Mouse (Mus musculus): ENCODE results near the gene Utp18.
"Not testable (repeated sequence)": the region's sequence is repeated elsewhere in the genome, so short reads cannot be mapped to it uniquely, and the experiment has no call there.

Gene Utp18

DNA sequence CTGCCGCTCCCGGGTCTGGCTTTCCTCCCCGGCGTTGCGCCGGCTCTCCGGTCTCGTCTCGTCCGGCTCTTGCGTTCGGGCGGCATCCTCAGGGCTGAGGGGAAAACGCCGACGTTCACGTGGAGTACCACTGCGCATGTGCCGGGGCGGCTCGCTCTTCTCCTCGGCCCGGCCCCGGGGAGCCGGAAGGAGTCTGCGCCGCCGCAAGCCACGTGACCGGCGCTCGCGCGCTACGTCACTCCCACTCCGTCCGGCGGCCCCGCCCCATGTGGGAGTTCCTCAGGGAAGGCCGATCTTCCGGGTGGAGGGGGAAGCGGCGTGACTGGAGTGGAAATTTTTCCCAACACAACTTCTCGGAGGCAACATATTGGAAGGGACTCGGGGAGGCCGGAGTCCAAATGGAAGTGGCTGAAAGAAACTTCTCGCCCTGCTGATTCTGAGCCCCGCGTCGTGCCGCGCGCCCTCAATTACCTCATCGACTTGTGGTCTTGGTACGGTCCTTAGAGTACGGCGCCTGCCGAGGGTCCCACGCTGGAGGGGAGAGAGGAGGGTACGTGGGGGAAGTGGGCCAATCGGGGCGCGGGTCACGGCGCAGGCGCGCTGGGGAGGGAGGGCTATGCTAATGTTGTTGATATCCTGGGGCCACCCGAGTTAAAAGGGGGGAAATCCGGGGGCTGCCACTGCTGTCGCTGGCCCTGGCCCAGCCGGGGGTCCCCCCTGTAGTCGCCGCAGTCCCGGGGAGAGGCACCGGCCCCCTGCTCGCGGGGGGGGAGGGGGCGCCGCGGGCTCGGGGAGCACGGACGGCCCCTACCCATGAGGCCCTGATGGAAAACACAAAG is at the start of gene Utp18, which contains the start of gene Mbtd1:
TSS of gene Utp18 (minus strand) at position 195 of the 839 bp plus-strand sequence.
TSS of gene Mbtd1 (plus strand) at position 281 of the 839 bp plus-strand sequence.
- DNase-seq (ENCODE audit: low read depth in 2 of 2, low spot score in 2 of 2) = peak; percentile 98 to 99

- no peak for DNase-seq (ENCODE audit: low read depth in 2 of 2, low spot score in 2 of 2)
Observed at GRCm38 (mm10) chr11:93929106-93929505, 43.5 kb upstream of the Utp18 start.

- DNase-seq (ENCODE audit: low read depth in 2 of 2, low spot score in 2 of 2) = not testable (repeated sequence)
Observed at GRCm38 (mm10) chr11:93915019-93915418, 29.5 kb upstream of the Utp18 start.

- no peak for DNase-seq (ENCODE audit: low read depth in 2 of 2, low spot score in 2 of 2)
Observed at GRCm38 (mm10) chr11:93911603-93912002, 26.0 kb upstream of the Utp18 start.

- DNase-seq (ENCODE audit: low read depth in 2 of 2, low spot score in 2 of 2) = no peak
Observed at GRCm38 (mm10) chr11:93908829-93909228, 23.3 kb upstream of the Utp18 start.

- no peak for DNase-seq (ENCODE audit: low read depth in 2 of 2, low spot score in 2 of 2)
Observed at GRCm38 (mm10) chr11:93907839-93908238, 22.3 kb upstream of the Utp18 start.

DNA sequence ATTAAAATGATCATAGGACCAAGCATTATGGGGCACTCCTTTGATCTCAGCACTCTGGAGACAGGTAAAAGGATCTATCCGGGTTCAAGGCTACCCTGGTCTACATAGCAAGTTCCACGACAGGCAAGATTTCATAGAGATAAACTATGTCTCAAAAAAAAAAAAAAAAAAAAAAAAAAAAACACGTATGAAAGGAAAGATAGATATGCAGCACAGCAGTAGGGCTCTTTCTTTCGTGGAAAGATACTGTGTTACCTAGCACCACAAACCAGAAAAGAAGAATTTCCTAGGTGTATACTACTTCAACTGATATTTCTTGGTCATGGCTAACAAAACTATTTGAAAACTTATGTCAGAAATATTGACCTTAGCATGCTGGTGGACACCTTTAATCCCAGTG is 21.3 kb upstream of the Utp18 start:
- no peak for DNase-seq (ENCODE audit: low read depth in 2 of 2, low spot score in 2 of 2)

- DNase-seq (ENCODE audit: low read depth in 2 of 2, low spot score in 2 of 2) = no peak
Observed at GRCm38 (mm10) chr11:93897732-93898131, 12.2 kb upstream of the Utp18 start.

- no peak for DNase-seq (ENCODE audit: low read depth in 2 of 2, low spot score in 2 of 2)
Observed at GRCm38 (mm10) chr11:93887080-93887447, 1.5 kb upstream of the Utp18 start.

- peak; percentile 9 to 21 for DNase-seq (ENCODE audit: low read depth in 2 of 2, low spot score in 2 of 2)
Observed at GRCm38 (mm10) chr11:93886411-93887079, 979 bp upstream of the Utp18 start.

- DNase-seq (ENCODE audit: low read depth in 2 of 2, low spot score in 2 of 2) = peak; percentile 55 to 66
Observed at GRCm38 (mm10) chr11:93884901-93885571, 530 bp downstream of the Utp18 start.

DNA sequence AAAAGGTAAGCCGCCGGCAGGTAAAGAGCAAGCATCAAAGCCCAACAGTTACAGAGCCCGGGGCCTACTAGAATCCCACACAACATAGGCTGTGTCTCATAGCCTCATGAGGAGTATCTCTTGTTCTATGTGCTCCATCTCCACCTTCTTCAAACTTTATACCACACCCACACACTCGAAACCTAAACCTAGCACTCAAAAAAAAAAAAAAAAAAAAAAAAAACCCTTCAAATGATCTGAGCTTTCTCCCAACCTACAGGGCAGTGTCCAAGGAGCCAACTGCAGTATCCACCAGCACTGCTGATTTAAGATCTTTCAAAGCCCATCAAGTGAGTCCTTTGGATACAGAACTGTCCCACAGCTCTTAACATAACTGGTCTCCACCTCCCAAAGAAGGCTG is 1.5 kb downstream of the Utp18 start:
- DNase-seq (ENCODE audit: low read depth in 2 of 2, low spot score in 2 of 2) = no peak

DNA sequence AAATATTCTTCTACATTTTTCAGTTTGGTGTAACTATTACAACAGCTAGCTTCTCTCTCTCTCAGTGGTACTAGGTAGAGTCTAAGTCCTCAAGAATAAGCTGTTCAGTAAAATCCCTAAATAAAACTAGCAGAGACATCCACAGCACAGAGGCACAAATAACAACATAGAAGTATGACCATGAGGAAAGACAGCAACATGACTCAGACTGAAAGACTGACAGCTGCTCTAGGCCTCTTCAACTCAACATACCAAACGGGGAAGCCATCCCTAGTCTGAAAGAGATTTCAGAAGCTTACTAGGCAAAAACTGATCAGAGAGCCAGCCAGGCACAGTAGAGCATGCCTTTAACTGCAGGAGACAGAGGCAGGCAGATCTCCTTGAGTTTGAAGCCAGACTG is 22.9 kb downstream of the Utp18 start:
- DNase-seq (ENCODE audit: low read depth in 2 of 2, low spot score in 2 of 2) = no peak

- DNase-seq (ENCODE audit: low read depth in 2 of 2, low spot score in 2 of 2) = no peak
Observed at GRCm38 (mm10) chr11:93862045-93862623, 23.4 kb downstream of the Utp18 start.

- no peak for DNase-seq (ENCODE audit: low read depth in 2 of 2, low spot score in 2 of 2)
Observed at GRCm38 (mm10) chr11:93861193-93861592, 24.4 kb downstream of the Utp18 start.

DNA sequence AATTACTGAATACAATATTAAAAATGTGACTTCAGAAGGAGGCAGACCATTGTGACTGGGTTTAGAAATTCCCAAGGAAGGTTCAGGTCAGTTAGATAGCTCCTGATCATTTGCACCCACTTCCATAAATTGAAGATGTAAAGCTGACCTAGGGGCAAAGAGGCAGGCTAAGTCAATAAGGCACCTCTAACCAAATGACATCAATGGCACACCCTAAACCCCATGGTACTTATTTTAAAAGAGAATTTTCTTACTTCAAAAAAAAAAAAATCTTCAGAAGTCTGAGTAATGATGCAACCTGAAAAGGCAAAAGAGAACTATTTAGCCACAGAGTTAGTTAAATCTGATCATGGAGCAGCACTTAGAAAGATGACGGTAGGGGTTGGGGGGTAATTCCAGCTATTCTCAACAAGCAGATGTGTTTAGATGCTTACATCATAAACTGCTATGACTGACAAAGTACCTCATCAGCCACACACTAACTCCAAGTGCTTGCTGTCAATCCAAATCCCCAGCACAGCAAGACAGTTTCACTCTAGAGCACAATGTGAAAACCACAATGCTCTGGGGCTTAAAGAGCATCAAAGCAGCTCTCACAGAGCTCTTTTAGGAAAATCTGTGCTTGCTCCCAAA is 24.9 kb downstream of the Utp18 start:
- no peak for DNase-seq (ENCODE audit: low read depth in 2 of 2, low spot score in 2 of 2)

DNA sequence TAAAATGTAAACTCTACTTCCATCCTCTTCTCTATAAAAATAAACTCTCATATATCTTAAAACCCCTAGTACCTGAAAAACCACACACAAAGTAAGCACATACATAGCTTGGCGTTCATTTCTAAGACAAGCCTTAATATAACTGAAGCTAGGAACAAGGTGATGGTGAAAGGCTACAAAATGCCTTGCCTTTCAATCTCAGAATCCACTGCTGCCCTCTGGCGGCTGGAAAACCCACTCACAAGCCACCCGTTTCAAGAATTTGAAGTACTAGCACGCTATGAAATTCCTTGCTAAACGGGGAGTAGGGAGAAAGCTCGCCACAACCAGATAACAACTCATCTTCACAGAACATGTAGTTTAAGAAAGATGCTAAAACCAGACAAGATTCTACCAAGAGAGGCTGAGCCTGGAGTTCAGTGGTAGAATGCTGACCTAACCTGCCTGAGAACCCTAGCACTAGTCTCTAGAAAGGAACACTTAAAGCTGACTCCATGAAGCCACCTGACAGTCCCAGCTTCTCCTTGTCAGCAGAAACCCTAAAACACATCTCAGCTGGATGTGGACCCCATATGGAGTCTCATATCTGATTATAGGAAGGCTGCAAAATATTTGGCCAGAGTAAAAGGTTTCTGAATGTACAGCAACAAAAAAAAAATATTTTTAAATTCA is 29.1 kb downstream of the Utp18 start:
- DNase-seq (ENCODE audit: low read depth in 2 of 2, low spot score in 2 of 2) = peak; percentile 18 to 34

DNA sequence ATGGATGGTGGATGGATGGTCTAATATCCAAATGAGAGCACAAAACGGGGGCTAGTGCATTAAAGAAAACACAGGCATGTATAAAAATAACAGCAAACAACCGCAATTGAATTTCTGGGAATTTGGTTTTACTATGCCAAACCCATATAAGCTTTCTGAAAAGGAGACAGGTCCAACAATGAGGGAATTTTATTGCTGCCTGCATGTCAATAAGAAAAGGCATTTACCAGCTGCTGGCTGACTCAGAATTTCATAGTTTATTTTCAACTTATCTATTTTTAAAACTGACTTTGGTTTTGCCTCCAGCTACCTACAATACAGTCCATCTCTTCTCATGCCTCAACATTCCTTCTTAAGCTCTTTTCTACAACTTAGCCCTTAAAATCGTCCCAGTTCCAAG is 33.0 kb downstream of the Utp18 start:
- DNase-seq (ENCODE audit: low read depth in 2 of 2, low spot score in 2 of 2) = no peak

GRCm38 (mm10) chr11:93847342-93847741 is 38.2 kb downstream of the Utp18 start:
- DNase-seq (ENCODE audit: low read depth in 2 of 2, low spot score in 2 of 2) = no peak

DNA sequence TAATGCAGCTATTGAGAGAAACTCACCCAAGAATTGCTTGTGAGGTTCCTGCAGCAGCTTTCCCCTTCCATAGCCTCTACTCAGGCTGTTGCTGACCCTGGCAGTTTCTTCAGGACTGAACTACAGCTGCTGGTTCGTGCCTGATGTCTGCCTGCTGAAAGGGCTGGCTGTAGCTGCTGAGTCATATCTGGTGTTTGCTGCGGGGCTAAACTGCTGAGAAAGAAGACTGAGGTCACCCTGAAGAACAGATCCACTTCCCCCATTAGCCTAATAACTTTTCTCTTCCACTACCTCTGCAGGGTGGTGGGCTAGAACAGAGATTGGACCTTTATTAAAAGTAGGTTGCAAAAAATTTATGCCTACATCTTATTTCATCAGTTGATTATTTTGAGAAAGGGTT is 49.8 kb downstream of the Utp18 start:
- DNase-seq (ENCODE audit: low read depth in 2 of 2, low spot score in 2 of 2) = no peak

Measured in CD8-positive naive resting alpha-beta T cell, adult 2 months (primary cell).